Mouse (Mus musculus) CD4-positive helper T cell, adult 2 months (primary cell): Measurements from ENCODE around the gene Pias1.
A peak's percentile ranks its signal among the peaks of the same experiment; 100 is the strongest.

Experiments
- DNase-seq: peaks from one replicate; pipeline ENCODE4 v3.0.0-alpha.2; 2012; ENCODE audit warnings: low read depth, missing footprints, low spot score

Gene Pias1

DNA sequence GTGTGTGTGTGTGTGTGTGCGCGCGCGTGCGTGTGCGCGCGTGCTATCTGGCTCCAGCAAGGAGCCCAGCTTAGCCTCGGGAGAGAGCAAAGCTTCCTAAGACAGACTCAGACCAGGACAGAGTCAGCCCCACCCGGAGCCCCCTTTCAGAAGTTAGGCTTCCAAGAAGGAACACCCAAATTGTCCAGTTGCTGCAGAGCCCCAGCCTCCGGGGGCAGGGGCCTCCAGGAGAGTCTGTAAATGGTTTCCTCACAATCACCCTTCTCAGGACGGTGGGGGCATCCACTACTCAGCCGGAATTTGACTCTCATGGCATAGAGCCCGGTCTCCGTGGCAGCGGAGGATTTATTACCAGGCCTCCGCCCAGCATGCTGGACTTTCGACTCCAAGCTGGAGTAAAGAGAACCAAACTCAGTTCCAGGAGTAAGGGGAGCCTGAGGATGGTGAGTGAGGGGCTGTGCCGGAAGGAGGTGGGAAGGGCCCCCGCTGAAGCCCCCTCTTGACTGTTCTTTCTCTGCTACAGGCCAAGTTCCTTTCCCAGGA is 129.9 kb downstream of the Pias1 start, which contains the start of gene Calml4:
Gene Calml4 (plus strand): TSS at position 362 of the 543 bp plus-strand sequence.
- DNase-seq, result no peak

- no peak for DNase-seq
Measured at GRCm38 (mm10) chr9:62857216-62857615, 130.5 kb downstream of the Pias1 start.

GRCm38 (mm10) chr9:62854483-62854882 is 133.2 kb downstream of the Pias1 start:
- DNase-seq, result no peak

- DNase-seq, result no peak
Measured at GRCm38 (mm10) chr9:62851571-62851970, 136.2 kb downstream of the Pias1 start.

- DNase-seq, result no peak
Measured at GRCm38 (mm10) chr9:62848641-62849040, 139.1 kb downstream of the Pias1 start.

DNA sequence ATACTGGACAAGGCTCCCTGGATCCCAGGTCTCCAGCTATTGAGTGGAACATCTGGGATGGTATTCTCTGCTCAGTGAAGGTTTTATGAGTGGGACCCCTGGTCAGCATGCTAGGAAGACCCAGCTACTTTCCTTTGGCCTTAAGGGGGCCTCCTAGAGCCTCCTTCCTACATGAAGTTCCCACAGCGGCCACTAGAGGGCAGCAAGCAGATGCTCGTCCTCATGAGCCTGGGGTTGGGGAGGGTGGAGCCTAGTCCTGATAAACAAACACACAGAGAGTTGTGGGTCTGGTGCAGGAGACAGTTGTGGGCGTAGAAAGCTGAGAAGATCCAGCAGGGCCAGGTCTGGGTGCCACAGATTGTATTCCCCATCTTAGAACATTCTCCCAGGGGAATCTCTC is 140.0 kb downstream of the Pias1 start:
- peak; percentile 82 for DNase-seq

GRCm38 (mm10) chr9:62844461-62844860 is 143.3 kb downstream of the Pias1 start:
- DNase-seq, result no peak

- no peak for DNase-seq
Measured at GRCm38 (mm10) chr9:62843356-62844024, 144.2 kb downstream of the Pias1 start.

- no peak for DNase-seq
Measured at GRCm38 (mm10) chr9:62839172-62839770, 148.5 kb downstream of the Pias1 start.

- peak; percentile 90 for DNase-seq
Measured at GRCm38 (mm10) chr9:62838506-62839171, 149.1 kb downstream of the Pias1 start, which contains the start of gene Cln6. TSS of gene Cln6 (plus strand) at chr9:62838785.

DNA sequence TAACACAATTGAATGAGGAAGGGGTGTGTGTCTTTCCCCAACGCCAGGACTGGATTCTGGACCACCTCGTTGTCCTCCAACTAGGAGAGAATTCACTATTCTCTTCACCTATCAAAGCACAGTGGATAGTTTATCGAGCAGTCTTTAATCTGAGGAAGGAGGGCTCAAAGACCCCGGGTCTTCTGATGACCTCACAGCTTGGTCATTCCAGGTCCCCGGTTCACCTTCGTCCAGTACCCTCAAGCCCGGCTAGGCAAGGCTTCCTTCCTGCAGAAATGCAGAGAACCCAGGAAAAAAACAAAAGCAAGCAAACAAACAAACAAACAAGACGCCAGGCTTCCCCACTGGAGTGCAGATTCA is 149.6 kb downstream of the Pias1 start:
- DNase-seq, result no peak

DNA sequence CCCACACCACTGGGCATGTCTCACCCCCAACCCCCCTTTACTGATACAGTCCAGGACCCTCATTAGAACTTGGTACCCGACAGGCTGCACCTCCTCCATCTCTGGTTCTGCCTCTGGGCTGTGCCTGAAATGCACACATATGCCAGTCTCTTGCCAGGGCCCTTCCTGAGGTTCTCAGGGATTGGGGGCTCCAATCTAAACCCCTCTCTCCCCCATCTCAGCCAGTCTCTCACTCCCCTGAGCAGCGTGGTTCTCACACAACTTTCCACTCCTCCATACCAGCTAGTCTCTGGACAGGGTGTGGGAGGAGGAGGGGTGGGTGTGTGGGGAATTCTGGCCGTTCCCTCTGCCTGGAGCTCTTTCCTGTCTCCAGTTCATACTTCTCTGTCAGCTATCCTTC is 150.1 kb downstream of the Pias1 start:
- DNase-seq, result no peak

GRCm38 (mm10) chr9:62835705-62836446 is 151.8 kb downstream of the Pias1 start:
- no peak for DNase-seq

DNA sequence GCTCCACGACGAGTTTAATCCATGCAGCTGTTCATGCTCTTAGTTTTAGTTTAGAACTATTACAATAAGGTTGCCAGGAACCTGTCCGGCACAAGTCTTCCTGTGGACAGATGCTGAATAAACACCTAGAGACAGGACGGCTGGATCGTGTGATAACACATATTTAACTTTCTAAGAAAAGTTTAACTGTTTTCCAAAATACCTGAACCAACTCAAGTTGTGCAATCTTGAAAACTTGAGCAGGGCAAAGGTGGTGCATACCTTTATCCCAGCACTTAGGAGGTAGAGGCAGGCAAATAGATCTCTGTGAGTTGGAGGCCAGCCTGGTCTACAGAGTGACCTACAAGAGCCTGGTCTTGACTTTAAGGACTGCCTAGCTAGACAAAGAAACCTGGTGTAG is 152.8 kb downstream of the Pias1 start:
- DNase-seq, result no peak

- no peak for DNase-seq
Measured at GRCm38 (mm10) chr9:62829877-62830276, 157.8 kb downstream of the Pias1 start.

- peak; percentile 91 for DNase-seq
Measured at GRCm38 (mm10) chr9:62828662-62829086, 159.1 kb downstream of the Pias1 start.
